In the genomic region with DNA sequence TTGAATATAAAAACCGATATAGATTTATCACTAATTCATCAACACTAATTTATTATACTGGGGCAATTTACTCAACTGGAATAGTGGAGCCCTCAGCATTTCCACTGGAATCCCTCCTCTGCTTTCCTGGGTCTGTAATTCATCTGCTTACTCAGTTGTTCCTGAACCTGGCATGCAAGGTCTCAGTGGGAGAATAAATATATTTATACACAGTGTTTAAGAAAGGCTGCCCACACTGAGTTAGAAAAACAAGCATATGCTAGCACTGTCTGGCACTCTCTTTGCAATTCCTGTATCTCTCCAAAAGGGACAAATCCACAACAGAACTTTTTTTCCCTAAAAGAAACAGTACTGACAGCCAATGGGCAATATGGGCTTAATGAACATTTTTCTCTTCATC, we compare ENCODE assay signal across 21 mouse cellular contexts.
DNase-seq lines count a peak whose midpoint lies in the region; ATAC-seq lines count a peak whose summit lies in the region.
"Had no signal": no experiment of that assay in that cellular context is flagged by ENCODE, and none has a peak within 500 bp of the region (broad histone marks: within the 10 kb centered on the region; RNA-seq: fewer than 3 reads in every experiment).

No protein-coding gene starts in this region.

- no peak overlapping the region for H3K9ac ChIP-seq in forebrain, embryonic 15.5 days (replicated peaks)
- H3K9ac ChIP-seq in forebrain, embryonic 11.5 days (ENCODE audit: low read length): no peak overlapping the region
- no peak overlapping the region for H3K9ac ChIP-seq in midbrain, embryonic 13.5 days (replicated peaks)
- H3K9ac ChIP-seq: embryonic facial prominence, embryonic 12.5 days; embryonic facial prominence, embryonic 15.5 days; heart, embryonic 13.5 days; hindbrain, embryonic 15.5 days had no signal

- DNase-seq in forebrain, embryonic 11.5 days (ENCODE audit: low spot score): no peak
- DNase-seq in left cerebral cortex, postnatal 14 days (ENCODE audit: low spot score in 2 of 2): peak; percentile 2 to 5
- DNase-seq in left cerebral cortex, postnatal 36 days (ENCODE audit: low spot score in 2 of 2): no peak
- peak; percentile 18 for DNase-seq in brain, embryonic 18.5 days (ENCODE audit: low read depth, low spot score)
- no peak for DNase-seq in thymus, postnatal 0 days (ENCODE audit: low spot score)
- DNase-seq: adrenal gland, adult 2 months; adrenal gland, postnatal 14 days; cerebellum, adult 11 months; cerebellum, adult 2 months; cerebellum, adult 9-11 months; cerebellum, postnatal 25 days; heart, adult 2 months had no signal

- no peak overlapping the region for H3K4me3 ChIP-seq in forebrain, embryonic 15.5 days
- H3K4me3 ChIP-seq in forebrain, embryonic 11.5 days (ENCODE audit: low read depth, low read length): no peak overlapping the region
- H3K4me3 ChIP-seq in midbrain, embryonic 13.5 days (replicated peaks): no peak overlapping the region
- H3K4me3 ChIP-seq: embryonic facial prominence, embryonic 12.5 days; embryonic facial prominence, embryonic 15.5 days; heart, adult 2 months; heart, embryonic 10.5 days; heart, embryonic 13.5 days; hindbrain, embryonic 15.5 days had no signal

- WGBS in forebrain, embryonic 15.5 days: 53% methylated on average over 1 of the region's 1 CpGs
- 92% methylated on average over 1 of the region's 1 CpGs for WGBS in forebrain, embryonic 11.5 days
- 100% methylated on average over 1 of the region's 1 CpGs for WGBS in midbrain, embryonic 13.5 days

- H3K9me3 ChIP-seq in forebrain, embryonic 15.5 days: no peaks in the 10 kb centered on the region
- no peaks in the 10 kb centered on the region for H3K9me3 ChIP-seq in forebrain, embryonic 11.5 days (ENCODE audit: control insufficient read depth, low read length)
- no peaks in the 10 kb centered on the region for H3K9me3 ChIP-seq in midbrain, embryonic 13.5 days
- H3K9me3 ChIP-seq: embryonic facial prominence, embryonic 12.5 days; embryonic facial prominence, embryonic 15.5 days; heart, embryonic 10.5 days; heart, embryonic 13.5 days; hindbrain, embryonic 15.5 days had no signal

- peaks cover 38% of the 10 kb centered on the region for H3K4me1 ChIP-seq in forebrain, embryonic 15.5 days
- peaks cover 7% of the 10 kb centered on the region; the same call in 1 of the 2 replicates for H3K4me1 ChIP-seq in forebrain, embryonic 11.5 days (replicated peaks; ENCODE audit: control insufficient read depth, insufficient read depth, low read length)
- peaks cover 10% of the 10 kb centered on the region for H3K4me1 ChIP-seq in midbrain, embryonic 13.5 days (replicated peaks)
- H3K4me1 ChIP-seq: embryonic facial prominence, embryonic 12.5 days; heart, embryonic 10.5 days; heart, embryonic 13.5 days had no signal

- intact Hi-C loops in left cerebral cortex, postnatal 14 days (cut with DNase I): no loop called here
- intact Hi-C loops in left cerebral cortex, postnatal 36 days (cut with DNase I): no loop called here

- H3K27ac ChIP-seq in forebrain, embryonic 15.5 days (replicated peaks): no peak overlapping the region; the same call in 1 of the 2 replicates
- no peak overlapping the region for H3K27ac ChIP-seq in forebrain, embryonic 11.5 days (ENCODE audit: low read depth, low read length)
- no peak overlapping the region for H3K27ac ChIP-seq in midbrain, embryonic 13.5 days
- H3K27ac ChIP-seq: embryonic facial prominence, embryonic 12.5 days; embryonic facial prominence, embryonic 15.5 days; heart, adult 2 months; heart, embryonic 10.5 days; heart, embryonic 13.5 days; hindbrain, embryonic 15.5 days had no signal

- H3K4me2 ChIP-seq in forebrain, embryonic 15.5 days (replicated peaks): no peak overlapping the region
- H3K4me2 ChIP-seq in forebrain, embryonic 11.5 days (ENCODE audit: low read depth, low read length, severe bottlenecking): no peak overlapping the region
- H3K4me2 ChIP-seq in midbrain, embryonic 13.5 days (replicated peaks): no peak overlapping the region
- H3K4me2 ChIP-seq: embryonic facial prominence, embryonic 12.5 days; embryonic facial prominence, embryonic 15.5 days; heart, embryonic 13.5 days; hindbrain, embryonic 15.5 days had no signal

- peak; percentile 21; the same call in 1 of the 2 replicates for ATAC-seq in forebrain, embryonic 15.5 days (replicated peaks)
- no peak for ATAC-seq in forebrain, embryonic 11.5 days (replicated peaks; ENCODE audit: low FRiP score)
- ATAC-seq in midbrain, embryonic 13.5 days: no peak
- ATAC-seq: CD4-positive, CD25-positive, alpha-beta regulatory T cell, adult 4 months; intestine, postnatal 0 days had no signal

- H3K36me3 ChIP-seq in forebrain, embryonic 15.5 days: no peaks in the 10 kb centered on the region
- no peaks in the 10 kb centered on the region for H3K36me3 ChIP-seq in forebrain, embryonic 11.5 days (ENCODE audit: control insufficient read depth, insufficient read depth, low read length)
- H3K36me3 ChIP-seq in midbrain, embryonic 13.5 days: no peaks in the 10 kb centered on the region
- H3K36me3 ChIP-seq: embryonic facial prominence, embryonic 12.5 days; embryonic facial prominence, embryonic 15.5 days; heart, embryonic 10.5 days; heart, embryonic 13.5 days; hindbrain, embryonic 15.5 days had no signal

- no peaks in the 10 kb centered on the region for H3K27me3 ChIP-seq in forebrain, embryonic 15.5 days
- H3K27me3 ChIP-seq in forebrain, embryonic 11.5 days (ENCODE audit: control insufficient read depth, insufficient read depth, low read length): no peaks in the 10 kb centered on the region
- no peaks in the 10 kb centered on the region for H3K27me3 ChIP-seq in midbrain, embryonic 13.5 days
- H3K27me3 ChIP-seq: embryonic facial prominence, embryonic 12.5 days; embryonic facial prominence, embryonic 15.5 days; heart, embryonic 13.5 days; hindbrain, embryonic 15.5 days had no signal

Comparison
In these comparisons a context has a peak if more than half of its experiments do, and no peak if none do; other contexts are left out.
1. DNase-seq: peak in left cerebral cortex, postnatal 14 days (2 of 2) and brain, embryonic 18.5 days (single experiment); none in forebrain, embryonic 11.5 days (single experiment), left cerebral cortex, postnatal 36 days (0 of 2) and thymus, postnatal 0 days (single experiment).